8 mouse cellular contexts compared by ENCODE assay signal in the genomic region with DNA sequence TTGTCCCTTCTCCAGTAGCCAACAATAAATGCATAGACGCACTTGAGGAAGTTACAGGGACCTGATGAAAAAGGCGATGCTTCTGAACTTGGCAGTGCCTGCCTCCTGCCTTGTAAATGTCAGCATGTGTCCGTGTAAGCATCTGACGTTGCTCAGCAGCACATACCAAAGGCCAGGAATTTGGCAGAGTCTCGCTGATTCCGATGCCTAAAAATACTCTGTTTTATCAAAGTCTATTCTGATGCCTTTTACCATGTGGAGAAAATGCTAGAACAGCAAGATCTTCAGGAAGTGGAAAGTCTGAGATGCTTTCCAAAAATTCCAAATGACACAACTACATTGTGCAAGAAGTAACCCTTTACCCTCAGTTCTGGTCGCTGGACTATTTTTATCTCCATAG.
DNase-seq lines count a peak whose midpoint lies in the region; ATAC-seq and TF ChIP-seq lines count a peak whose summit lies in the region.

No protein-coding gene starts in this region.

- WGBS in intestine, embryonic 16.5 days, result 51% methylated on average over 7 of the region's 7 CpGs
- 41% methylated on average over 7 of the region's 7 CpGs for WGBS in lung, postnatal 0 days
- 49% methylated on average over 7 of the region's 7 CpGs for WGBS in midbrain, embryonic 16.5 days

- intact Hi-C loops in left cerebral cortex, postnatal 10 days (cut with DNase I), result no loop called here
- intact Hi-C loops in left cerebral cortex, postnatal 36 days (cut with DNase I), result no loop called here
- intact Hi-C loops in gastrocnemius, adult 2 months (cut with DNase I), result no loop called here

- no peak overlapping the region for H3K9ac ChIP-seq in intestine, embryonic 16.5 days (ENCODE audit: low read depth, low read length)
- no peak overlapping the region for H3K9ac ChIP-seq in lung, postnatal 0 days (replicated peaks; ENCODE audit: low read depth)
- no peak overlapping the region for H3K9ac ChIP-seq in midbrain, embryonic 16.5 days (ENCODE audit: low read depth, low read length)

- TF ChIP-seq EP300 in lung, postnatal 0 days (IDR thresholded peaks at IDR 0.05), result peak; percentile 99

- ATAC-seq in intestine, embryonic 16.5 days, result 0 out of 2 replicates have a peak, but pooled peaks have one; percentile 58
- peak; percentile 88 for ATAC-seq in lung, postnatal 0 days
- ATAC-seq in midbrain, embryonic 16.5 days, result no peak

- H3K36me3 ChIP-seq in intestine, embryonic 16.5 days (ENCODE audit: control insufficient read depth, insufficient read depth, low read length), result no peaks in the 10 kb centered on the region
- H3K36me3 ChIP-seq in lung, postnatal 0 days (ENCODE audit: insufficient read depth, low read length), result no peaks in the 10 kb centered on the region
- no peaks in the 10 kb centered on the region for H3K36me3 ChIP-seq in midbrain, embryonic 16.5 days (ENCODE audit: control insufficient read depth, insufficient read depth, low read length)

- H3K4me2 ChIP-seq in intestine, embryonic 16.5 days (ENCODE audit: low read depth, low read length), result no peak overlapping the region
- no peak overlapping the region for H3K4me2 ChIP-seq in lung, postnatal 0 days (replicated peaks; ENCODE audit: low read depth, low read length)
- no peak overlapping the region for H3K4me2 ChIP-seq in midbrain, embryonic 16.5 days (ENCODE audit: low read length)

- TF ChIP-seq CTCF in gastrocnemius, adult 2 months (IDR thresholded peaks at IDR 0.05), result no peak
- no peak for TF ChIP-seq CTCF in lung, postnatal 0 days (IDR thresholded peaks at IDR 0.05)

- peaks cover 5% of the 10 kb centered on the region; the same call in 1 of the 2 replicates for H3K4me1 ChIP-seq in intestine, embryonic 16.5 days (ENCODE audit: control insufficient read depth, insufficient read depth, low read length)
- H3K4me1 ChIP-seq in lung, postnatal 0 days (ENCODE audit: insufficient read depth, low read depth, low read length), result no peaks in the 10 kb centered on the region
- H3K4me1 ChIP-seq in midbrain, embryonic 16.5 days (ENCODE audit: control insufficient read depth, insufficient read depth, low read length), result no peaks in the 10 kb centered on the region

- no peaks in the 10 kb centered on the region for H3K9me3 ChIP-seq in intestine, embryonic 16.5 days (ENCODE audit: control insufficient read depth, low read length)
- no peaks in the 10 kb centered on the region for H3K9me3 ChIP-seq in lung, postnatal 0 days (ENCODE audit: low read length)
- H3K9me3 ChIP-seq in midbrain, embryonic 16.5 days (replicated peaks; ENCODE audit: control insufficient read depth, low read length, poor library complexity, severe bottlenecking), result no peaks in the 10 kb centered on the region

- no peak overlapping the region for H3K4me3 ChIP-seq in gastrocnemius, adult 2 months
- H3K4me3 ChIP-seq in intestine, embryonic 16.5 days (ENCODE audit: low read length), result no peak overlapping the region
- no peak overlapping the region for H3K4me3 ChIP-seq in lung, postnatal 0 days (ENCODE audit: low read depth, low read length)
- H3K4me3 ChIP-seq in midbrain, embryonic 16.5 days (ENCODE audit: low read depth, low read length), result no peak overlapping the region

- peak overlapping the region; percentile 80 for H3K27ac ChIP-seq in gastrocnemius, adult 2 months
- no peak overlapping the region for H3K27ac ChIP-seq in intestine, embryonic 16.5 days (ENCODE audit: low read length)
- H3K27ac ChIP-seq in lung, postnatal 0 days (ENCODE audit: low read length), result peak overlapping the region; percentile 72; the same call in 1 of the 2 replicates
- H3K27ac ChIP-seq in midbrain, embryonic 16.5 days (ENCODE audit: low read length), result no peak overlapping the region

- peak; percentile 41 to 54 for DNase-seq in left cerebral cortex, postnatal 10 days (ENCODE audit: extremely low spot score in 1 of 2, low spot score in 2 of 2)
- no peak for DNase-seq in left cerebral cortex, postnatal 36 days (ENCODE audit: low spot score in 2 of 2)
- DNase-seq in adrenal gland, postnatal 25 days, result peak; percentile 38
- DNase-seq in gastrocnemius, adult 2 months, result peak; percentile 71
- peak; percentile 93 for DNase-seq in lung, postnatal 0 days (ENCODE audit: low spot score)
- no peak for DNase-seq in spleen, adult 18-20 months

- no peaks in the 10 kb centered on the region for H3K27me3 ChIP-seq in intestine, embryonic 16.5 days (replicated peaks; ENCODE audit: control insufficient read depth, insufficient read depth, low read length)
- H3K27me3 ChIP-seq in lung, postnatal 0 days (replicated peaks; ENCODE audit: insufficient read depth, low read length), result no peaks in the 10 kb centered on the region
- no peaks in the 10 kb centered on the region; the same call in 1 of the 2 replicates for H3K27me3 ChIP-seq in midbrain, embryonic 16.5 days (ENCODE audit: control insufficient read depth, insufficient read depth, low read depth, low read length)

Comparison
In these comparisons a context has a peak if more than half of its experiments do, and no peak if none do; other contexts are left out.
1. DNase-seq: peak in left cerebral cortex, postnatal 10 days (2 of 2), adrenal gland, postnatal 25 days (single experiment), gastrocnemius, adult 2 months (single experiment) and lung, postnatal 0 days (single experiment); none in left cerebral cortex, postnatal 36 days (0 of 2) and spleen, adult 18-20 months (0 of 2).
2. H3K27ac ChIP-seq: peak in gastrocnemius, adult 2 months (single experiment) and lung, postnatal 0 days (single experiment); none in intestine, embryonic 16.5 days (single experiment) and midbrain, embryonic 16.5 days (single experiment).